Mouse (Mus musculus) liver, embryonic 14.5 days (tissue): ENCODE data around the gene Tcp11x2. TPM values are rescaled to one million over a fixed set of nuclear protein-coding genes. Genes with fewer than 3 reads are reported as not detected.

ENCODE experiments used
- ATAC-seq: fragments of 200-750 bp; cut with Nextera tagmentation; 2 replicates; pipeline ENCODE4 v1.8.0; 2017; ENCODE audit warnings: moderate number of reproducible peaks, mild to moderate bottlenecking, moderate library complexity; ENCODE audit not compliant: insufficient read depth
- DNase-seq, 3 experiments: peaks; one replicate each; pipeline ENCODE4 v3.0.0-alpha.2; 2012 to 2013; ENCODE audit warnings: low read depth in 3 of 3, low spot score in 3 of 3
- H3K27ac ChIP-seq: fragments of 300-500 bp; sonication (generic); 2 replicates; pipeline ENCODE4 v1.5.1; 2014; ENCODE audit warnings: moderate library complexity, mild to moderate bottlenecking, control low read depth, inconsistent platforms
- H3K27me3 ChIP-seq: fragments of 300-500 bp; sonication (generic); 2 replicates; pipeline ENCODE4 v1.6.1; 2014; ENCODE audit warnings: mild to moderate bottlenecking, low read length, moderate library complexity; ENCODE audit not compliant: control insufficient read depth, insufficient read depth
- H3K36me3 ChIP-seq: fragments of 300-500 bp; sonication (generic); replicated peaks from 2 replicates; pipeline ENCODE4 v1.6.1; 2014; ENCODE audit warnings: low read depth; ENCODE audit not compliant: control insufficient read depth, insufficient read depth
- H3K4me1 ChIP-seq, 2 experiments: fragments of 200-500 bp in 1 of 2; fragments of 300-500 bp in 1 of 2; sonication (generic) in 1 of 2; replicated peaks; 2 replicates each; pipeline ENCODE4 v1.6.1; 2012 to 2014; ENCODE audit warnings: antibody characterized with exemption in 1 of 2, inconsistent platforms in 1 of 2, low read length in 1 of 2; ENCODE audit not compliant: control insufficient read depth in 2 of 2, insufficient read depth in 2 of 2
- H3K4me2 ChIP-seq: fragments of 300-500 bp; sonication (generic); 2 replicates; pipeline ENCODE4 v1.6.1; 2014; ENCODE audit warnings: low read depth, mild to moderate bottlenecking, control low read depth, moderate library complexity
- H3K4me3 ChIP-seq, 2 experiments: fragments of 200-500 bp in 1 of 2; fragments of 300-500 bp in 1 of 2; sonication (generic) in 1 of 2; 2 replicates each; pipeline ENCODE4 v1.5.1; 2012 to 2014; ENCODE audit warnings: low read depth in 2 of 2, low read length in 2 of 2, mild to moderate bottlenecking in 2 of 2, control low read depth in 1 of 2, inconsistent platforms in 1 of 2, moderate library complexity in 1 of 2; ENCODE audit not compliant: insufficient read depth in 1 of 2
- H3K9ac ChIP-seq: fragments of 300-500 bp; sonication (generic); replicated peaks from 2 replicates; pipeline ENCODE4 v1.6.1; 2014; ENCODE audit warnings: mild to moderate bottlenecking, control low read depth, moderate library complexity
- H3K9me3 ChIP-seq: fragments of 300-500 bp; sonication (generic); 2 replicates; pipeline ENCODE4 v1.6.1; 2016; ENCODE audit warnings: low read length, mixed read lengths; ENCODE audit not compliant: control insufficient read depth
- CTCF ChIP-seq: IDR thresholded peaks from 2 replicates; pipeline ENCODE4 v1.5.1; 2016; ENCODE audit warnings: antibody characterized with exemption, low read depth, control low read depth
- EP300 ChIP-seq: IDR thresholded peaks from 2 replicates; pipeline ENCODE4 v1.6.1; 2016; ENCODE audit warnings: antibody characterized with exemption, low read depth
- whole genome bisulfite sequencing: fragments of 180-500 bp; shearing (Covaris S2); extraction: QIAGEN DNeasy Blood & Tissue Kit; methylation state at CpG from one replicate; pipeline ENCODE4 v1.1.7; 2014; ENCODE audit not compliant: insufficient replicate concordance; 5-methylcytosine and 5-hydroxymethylcytosine counted together
- polyA plus RNA-seq, 2 experiments: library from polyadenylated mRNA; depleted of rRNA in 1 of 2; stranded (reverse) in 1 of 2; unstranded in 1 of 2; fragments of >200 nt; fragmentation: Nextera tagmentation in 1 of 2; extraction: Ambion mirVana in 1 of 2; gene quantifications; 2 replicates each; pipeline versions ENCODE4 v1.2.1 to v1.2.3; 2012 to 2014

The Tcp11x2 gene
- polyA plus RNA-seq (2012; rRNA removed), result not detected in 2 replicates
- not detected in 2 replicates for polyA plus RNA-seq (2014; fragmentation: Nextera tagmentation; extraction: Ambion mirVana)

DNA sequence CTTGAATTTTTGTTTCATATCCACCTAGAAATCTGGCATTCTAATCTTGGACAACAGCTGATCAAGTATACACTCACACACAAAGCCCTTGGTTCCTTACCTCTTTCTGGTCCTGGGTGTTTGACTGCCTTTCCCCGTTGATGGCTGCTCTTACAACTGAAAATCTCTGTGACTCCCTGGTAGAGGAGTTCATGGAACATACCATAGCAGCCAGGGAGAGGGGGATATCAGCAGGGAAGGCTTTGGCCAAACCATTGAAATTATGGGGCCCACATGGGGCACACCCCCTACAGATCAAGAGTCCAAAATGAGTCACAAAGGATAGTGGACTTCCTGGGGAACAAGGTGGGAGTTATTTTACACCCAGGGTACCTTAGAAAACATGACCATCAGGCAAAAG, at the start of gene Tcp11x2:
Gene Tcp11x2, minus strand, starts transcription at position 158 of the 400 bp plus-strand sequence.
- Histone ChIP-seq H3K9ac (no peak within 1 kb of the TSS), H3K4me2 (no peak within 1 kb of the TSS), H3K27me3 (no peaks in the 10 kb centered on the region), H3K4me1 (no peaks in the 10 kb centered on the region), H3K36me3 (no peaks in the 10 kb centered on the region), H3K9me3 (no peaks in the 10 kb centered on the region), H3K27ac (no peak within 1 kb of the TSS), H3K4me3 (no peak within 1 kb of the TSS)
- WGBS, result 42% methylated on average over 1 of the region's 1 CpGs
- TF ChIP-seq CTCF, result no peak
- ATAC-seq, result no peak
- DNase-seq, result no peak

DNA sequence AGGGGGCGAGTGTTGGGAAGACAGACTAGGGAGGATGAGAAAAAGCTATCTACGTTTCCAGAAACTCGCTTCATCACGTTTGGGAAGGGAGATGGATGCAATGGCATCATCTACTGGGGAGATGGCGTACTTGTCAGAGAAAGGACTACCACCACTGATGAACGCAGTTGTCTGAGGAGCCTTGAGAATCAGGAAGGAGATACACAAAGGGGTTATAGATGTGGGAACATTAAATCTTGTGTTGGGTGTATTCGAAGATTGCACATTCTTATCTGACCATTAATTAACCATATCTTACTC, 49.4 kb upstream of the Tcp11x2 start:
- Histone ChIP-seq H3K9ac (peak overlapping the region; percentile 64), H3K4me2 (peak overlapping the region; percentile 71), H3K36me3 (no peaks in the 10 kb centered on the region), H3K4me3 (peak overlapping the region; percentile 75 to 93), H3K9me3 (no peaks in the 10 kb centered on the region), H3K27me3 (no peaks in the 10 kb centered on the region), H3K27ac (peak overlapping the region; percentile 39), H3K4me1 (peaks cover 0 to 6% of the 10 kb centered on the region in 2 experiments; a peak in 2 of 4 replicates)
- ATAC-seq, result peak; percentile 46; the same call in 1 of the 2 replicates
- peak in 1 of 3 experiments; percentile 4 for DNase-seq
- TF ChIP-seq EP300, result no peak
- TF ChIP-seq CTCF, result 0 out of 2 replicates have a peak, but pooled peaks have one; percentile 27
- 6% methylated on average over 7 of the region's 7 CpGs for WGBS

DNA sequence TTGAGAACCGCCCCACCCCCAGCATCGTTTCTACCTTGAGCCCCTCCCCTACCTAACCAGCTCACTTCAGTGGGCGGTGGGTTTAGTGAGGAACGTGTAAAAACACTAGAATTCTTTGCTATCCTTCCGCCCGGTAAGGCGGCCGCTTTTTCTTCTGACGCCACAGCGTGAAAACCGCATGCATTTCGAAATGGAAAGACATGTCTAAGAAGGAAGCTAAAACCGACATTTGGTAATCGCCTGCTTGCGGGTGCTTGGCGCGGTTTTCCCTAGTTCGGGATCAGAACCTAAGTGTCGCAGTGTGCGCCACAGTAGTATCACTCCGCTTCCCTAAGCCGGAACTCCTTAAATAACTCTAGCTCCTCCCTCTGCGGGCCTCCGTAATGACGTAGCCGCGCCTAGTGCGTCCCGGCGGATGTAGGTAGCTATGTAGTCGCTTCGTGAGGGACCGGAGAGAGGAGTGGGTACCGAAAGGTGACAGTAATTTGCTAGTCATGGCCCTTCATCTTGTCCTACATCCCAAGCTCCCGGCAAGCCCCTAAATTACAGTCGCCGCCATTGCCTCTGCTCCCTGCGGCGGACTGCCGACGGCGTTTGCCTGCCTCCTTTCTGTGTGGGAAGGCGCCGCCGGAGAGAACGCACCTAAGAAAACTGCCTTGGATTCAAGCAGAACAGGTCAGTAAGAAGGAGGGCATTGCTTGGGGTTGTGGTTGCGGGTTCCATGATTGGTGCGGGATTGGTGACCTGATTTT, 48.9 kb upstream of the Tcp11x2 start, which contains the start of the genes Armcx5 and Gprasp1:
Gene Armcx5, plus strand, starts transcription at position 430 of the 752 bp plus-strand sequence.
Gene Gprasp1, plus strand, starts transcription at position 430 of the 752 bp plus-strand sequence.
- Histone ChIP-seq H3K4me3 (peak within 1 kb of the TSS; percentile 75 to 93), H3K4me1 (peaks cover 0 to 6% of the 10 kb centered on the region in 2 experiments; a peak in 2 of 4 replicates), H3K9ac (peak within 1 kb of the TSS; percentile 64), H3K4me2 (peak within 1 kb of the TSS; percentile 71), H3K36me3 (no peaks in the 10 kb centered on the region), H3K27me3 (no peaks in the 10 kb centered on the region), H3K27ac (peak within 1 kb of the TSS; percentile 39), H3K9me3 (no peaks in the 10 kb centered on the region)
- peak; percentile 71 to 80 (median 78) for DNase-seq
- no peak for TF ChIP-seq EP300
- no peak for TF ChIP-seq CTCF
- peak; percentile 98 for ATAC-seq
- WGBS, result 13% methylated on average over 47 of the region's 48 CpGs

DNA sequence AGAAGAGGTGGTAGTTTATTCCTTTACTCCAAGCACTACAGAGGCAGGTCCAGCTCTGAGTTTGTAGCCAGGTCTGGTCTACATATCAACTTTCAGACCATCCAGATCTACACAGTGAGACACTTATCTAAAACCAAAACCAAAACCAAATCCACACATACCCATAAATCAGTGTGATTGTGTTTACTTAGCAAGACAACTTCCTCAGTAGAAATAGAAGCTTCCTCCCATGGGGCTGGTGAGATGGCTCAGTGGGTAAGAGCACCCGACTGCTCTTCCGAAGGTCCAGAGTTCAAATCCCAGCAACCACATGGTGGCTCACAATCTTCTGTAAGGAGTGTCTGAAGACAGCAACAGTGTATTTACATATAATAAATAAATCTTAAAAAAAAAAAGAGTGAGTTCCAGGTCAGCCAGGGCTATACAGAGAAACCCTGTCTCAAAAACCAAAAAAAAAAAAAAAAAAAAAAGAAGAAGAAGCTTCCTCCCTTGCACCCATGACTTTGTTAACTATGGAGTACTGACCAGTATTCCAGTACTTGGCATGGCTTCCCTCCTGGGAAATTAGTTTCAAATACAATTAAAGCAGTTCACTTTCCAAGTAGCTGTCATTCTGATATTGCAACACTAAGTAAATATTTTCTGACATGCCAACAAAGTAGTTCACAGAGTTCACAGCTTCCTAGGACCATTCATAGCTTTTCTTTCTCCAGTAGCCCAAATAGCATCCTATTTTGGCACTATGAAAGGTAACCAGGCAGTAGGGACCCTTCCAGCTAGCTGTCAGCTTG, 45.3 kb upstream of the Tcp11x2 start:
- Histone ChIP-seq H3K4me3 (no peak overlapping the region), H3K4me2 (no peak overlapping the region), H3K9ac (no peak overlapping the region), H3K27ac (no peak overlapping the region), H3K36me3 (no peaks in the 10 kb centered on the region), H3K27me3 (no peaks in the 10 kb centered on the region), H3K9me3 (no peaks in the 10 kb centered on the region), H3K4me1 (peaks cover 0 to 6% of the 10 kb centered on the region in 2 experiments; a peak in 2 of 4 replicates)
- no peak for DNase-seq
- ATAC-seq, result no peak
- TF ChIP-seq EP300 (no peak), CTCF (no peak)
- 72% methylated on average over 2 of the region's 2 CpGs for WGBS

DNA sequence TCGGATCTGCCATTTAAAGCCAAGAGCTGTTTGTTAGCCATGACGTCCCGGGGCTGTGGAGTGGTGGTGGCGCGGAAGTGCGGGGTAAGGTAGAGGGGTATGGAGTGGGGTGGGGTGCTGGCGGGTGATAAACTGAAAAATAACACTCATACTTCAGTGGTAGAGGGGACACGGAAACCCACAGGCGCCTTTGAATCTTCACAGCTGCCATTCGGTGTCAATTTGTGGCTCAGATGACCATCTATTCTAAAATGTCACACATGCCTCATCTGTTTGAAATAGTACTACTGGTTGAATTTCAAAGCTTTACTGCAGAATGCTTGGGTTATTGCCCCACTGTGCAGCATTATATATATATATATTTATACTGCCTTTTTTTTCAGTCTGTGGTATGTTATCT, 31.6 kb upstream of the Tcp11x2 start, which contains the start of gene Tmsb15a:
Gene Tmsb15a, minus strand, starts transcription at position 101 of the 400 bp plus-strand sequence.
- H3K27me3 ChIP-seq, result no peaks in the 10 kb centered on the region
- H3K27ac ChIP-seq, result no peak within 1 kb of the TSS
- H3K9me3 ChIP-seq, result no peaks in the 10 kb centered on the region
- TF ChIP-seq CTCF (no peak), EP300 (no peak)
- no peak within 1 kb of the TSS for H3K4me3 ChIP-seq
- DNase-seq, result no peak
- no peak within 1 kb of the TSS for H3K9ac ChIP-seq
- WGBS, result 66% methylated on average over 10 of the region's 10 CpGs
- no peak within 1 kb of the TSS for H3K4me2 ChIP-seq
- no peak for ATAC-seq
- H3K4me1 ChIP-seq, result no peaks in the 10 kb centered on the region
- H3K36me3 ChIP-seq, result no peaks in the 10 kb centered on the region
